Mouse (Mus musculus) midbrain, embryonic 12.5 days (tissue): ENCODE data around the gene Zc3h18. TPM values are rescaled to one million over a fixed set of nuclear protein-coding genes. Genes with fewer than 3 reads are reported as not detected.
A peak's percentile ranks its signal among the peaks of the same experiment; 100 is the strongest.

Source experiments
- ATAC-seq: fragments of 200-750 bp; cut with Nextera tagmentation; 2 replicates; pipeline ENCODE4 v1.8.0; 2017; ENCODE audit warnings: low read depth, moderate TSS enrichment, moderate library complexity; ENCODE audit not compliant: low FRiP score
- H3K27ac ChIP-seq: fragments of 300-500 bp; sonication (generic); replicated peaks from 2 replicates; pipeline ENCODE4 v1.5.1; 2016; ENCODE audit warnings: mild to moderate bottlenecking
- H3K27me3 ChIP-seq: fragments of 300-500 bp; sonication (generic); 2 replicates; pipeline ENCODE4 v1.6.1; 2016; ENCODE audit warnings: mild to moderate bottlenecking
- H3K36me3 ChIP-seq: fragments of 300-500 bp; sonication (generic); 2 replicates; pipeline ENCODE4 v1.6.1; 2016
- H3K4me1 ChIP-seq: fragments of 300-500 bp; sonication (generic); 2 replicates; pipeline ENCODE4 v1.6.1; 2016
- H3K4me2 ChIP-seq: fragments of 300-500 bp; sonication (generic); replicated peaks from 2 replicates; pipeline ENCODE4 v1.6.1; 2016; ENCODE audit warnings: mild to moderate bottlenecking, moderate library complexity
- H3K4me3 ChIP-seq: fragments of 300-500 bp; sonication (generic); 2 replicates; pipeline ENCODE4 v1.5.1; 2016; ENCODE audit warnings: mild to moderate bottlenecking
- H3K9ac ChIP-seq: fragments of 300-500 bp; sonication (generic); replicated peaks from 2 replicates; pipeline ENCODE4 v1.6.1; 2016; ENCODE audit warnings: mild to moderate bottlenecking, moderate library complexity
- H3K9me3 ChIP-seq: fragments of 300-500 bp; sonication (generic); 2 replicates; pipeline ENCODE4 v1.6.1; 2016; ENCODE audit warnings: mild to moderate bottlenecking
- WGBS: fragments of 180-500 bp; shearing (Covaris S2); methylation state at CpG from one replicate; pipeline ENCODE4 v1.1.7; 2016; 5-methylcytosine and 5-hydroxymethylcytosine counted together
- polyA plus RNA-seq: library from polyadenylated mRNA; unstranded; fragments of >200 nt; fragmentation: Nextera tagmentation; extraction: Ambion mirVana; gene quantifications from 2 replicates; pipeline ENCODE4 v1.2.1, GENCODE M21; 2016

The Zc3h18 gene
- polyA plus RNA-seq, 1 experiment from 2014 or later = 68.3 TPM

GRCm38 (mm10) chr8:122350309-122351089, 25.9 kb upstream of the Zc3h18 start:
- Histone ChIP-seq H3K4me1 (peaks cover 17% of the 10 kb centered on the region), H3K27ac (no peak overlapping the region; the same call in 1 of the 2 replicates), H3K4me3 (no peak overlapping the region), H3K4me2 (peak overlapping the region; percentile 14), H3K9me3 (no peaks in the 10 kb centered on the region), H3K36me3 (no peaks in the 10 kb centered on the region), H3K9ac (0 out of 2 replicates have a peak overlapping the region, but pooled peaks have one; percentile 6), H3K27me3 (peaks cover 62% of the 10 kb centered on the region)
- ATAC-seq = peak; percentile 69
- WGBS = 25% methylated on average over 11 of the region's 11 CpGs

- Histone ChIP-seq H3K9me3 (no peaks in the 10 kb centered on the region), H3K27me3 (peaks cover 60% of the 10 kb centered on the region), H3K4me1 (peaks cover 17% of the 10 kb centered on the region), H3K9ac (no peak overlapping the region), H3K27ac (no peak overlapping the region), H3K36me3 (no peaks in the 10 kb centered on the region), H3K4me3 (no peak overlapping the region), H3K4me2 (no peak overlapping the region)
- ATAC-seq = no peak
- 88% methylated on average over 8 of the region's 8 CpGs for WGBS
These were observed 22.3 kb upstream of the Zc3h18 start for GRCm38 (mm10) chr8:122354157-122354556.

- H3K27ac ChIP-seq = no peak overlapping the region
- peaks cover 52% of the 10 kb centered on the region for H3K27me3 ChIP-seq
- H3K4me1 ChIP-seq = peaks cover 2% of the 10 kb centered on the region; the same call in 1 of the 2 replicates
These were observed 20.5 kb upstream of the Zc3h18 start for GRCm38 (mm10) chr8:122355642-122356606.

GRCm38 (mm10) chr8:122357202-122357601, 19.2 kb upstream of the Zc3h18 start:
- Histone ChIP-seq H3K36me3 (no peaks in the 10 kb centered on the region), H3K27me3 (peaks cover 50% of the 10 kb centered on the region), H3K4me3 (no peak overlapping the region), H3K9ac (no peak overlapping the region), H3K4me1 (no peaks in the 10 kb centered on the region), H3K27ac (no peak overlapping the region), H3K9me3 (no peaks in the 10 kb centered on the region), H3K4me2 (no peak overlapping the region)
- WGBS = 58% methylated on average over 11 of the region's 11 CpGs
- no peak for ATAC-seq

More at GRCm38 (mm10) chr8:122355642-122356606, 20.5 kb upstream of the Zc3h18 start:
- H3K4me3 ChIP-seq = no peak overlapping the region
- H3K9ac ChIP-seq = no peak overlapping the region
- no peak overlapping the region for H3K4me2 ChIP-seq
- ATAC-seq = no peak
- 77% methylated on average over 9 of the region's 9 CpGs for WGBS
- no peaks in the 10 kb centered on the region for H3K36me3 ChIP-seq
- no peaks in the 10 kb centered on the region for H3K9me3 ChIP-seq

- Histone ChIP-seq H3K4me3 (no peak overlapping the region), H3K4me1 (no peaks in the 10 kb centered on the region), H3K27me3 (peaks cover 51% of the 10 kb centered on the region), H3K9me3 (no peaks in the 10 kb centered on the region), H3K27ac (no peak overlapping the region), H3K36me3 (no peaks in the 10 kb centered on the region), H3K9ac (no peak overlapping the region), H3K4me2 (no peak overlapping the region)
- ATAC-seq = no peak
- 85% methylated on average over 5 of the region's 5 CpGs for WGBS
These were observed 18.8 kb upstream of the Zc3h18 start for GRCm38 (mm10) chr8:122357641-122358040.

- Histone ChIP-seq H3K36me3 (no peaks in the 10 kb centered on the region), H3K27me3 (peaks cover 52% of the 10 kb centered on the region), H3K9me3 (no peaks in the 10 kb centered on the region), H3K4me3 (no peak overlapping the region), H3K4me2 (no peak overlapping the region), H3K27ac (no peak overlapping the region), H3K9ac (no peak overlapping the region), H3K4me1 (no peaks in the 10 kb centered on the region)
- ATAC-seq = no peak
- 81% methylated on average over 15 of the region's 15 CpGs for WGBS
These were observed 17.2 kb upstream of the Zc3h18 start for GRCm38 (mm10) chr8:122359111-122359775.

- peaks cover 52% of the 10 kb centered on the region for H3K27me3 ChIP-seq
- WGBS = 81% methylated on average over 7 of the region's 7 CpGs
- H3K36me3 ChIP-seq = no peaks in the 10 kb centered on the region
These were observed 15.6 kb upstream of the Zc3h18 start, which contains the start of gene Trhr2 for GRCm38 (mm10) chr8:122360696-122361416. Gene Trhr2 (minus strand): TSS chr8:122360746.

GRCm38 (mm10) chr8:122362271-122362670, 14.1 kb upstream of the Zc3h18 start:
- Histone ChIP-seq H3K4me2 (no peak overlapping the region), H3K27me3 (peaks cover 47% of the 10 kb centered on the region), H3K4me3 (no peak overlapping the region), H3K27ac (no peak overlapping the region), H3K4me1 (no peaks in the 10 kb centered on the region), H3K9me3 (no peaks in the 10 kb centered on the region), H3K9ac (no peak overlapping the region), H3K36me3 (no peaks in the 10 kb centered on the region)
- WGBS = 56% methylated on average over 5 of the region's 5 CpGs
- ATAC-seq = no peak

More at GRCm38 (mm10) chr8:122360696-122361416, 15.6 kb upstream of the Zc3h18 start, which contains the start of gene Trhr2:
- Histone ChIP-seq H3K27ac (no peak within 1 kb of the TSS), H3K4me1 (no peaks in the 10 kb centered on the region), H3K4me3 (no peak within 1 kb of the TSS), H3K9me3 (no peaks in the 10 kb centered on the region), H3K9ac (no peak within 1 kb of the TSS), H3K4me2 (no peak within 1 kb of the TSS)
- ATAC-seq = no peak

GRCm38 (mm10) chr8:122362967-122363366, 13.4 kb upstream of the Zc3h18 start:
- H3K27me3 ChIP-seq = peaks cover 48% of the 10 kb centered on the region
- no peak for ATAC-seq
- H3K4me1 ChIP-seq = no peaks in the 10 kb centered on the region
- WGBS = 31% methylated on average over 7 of the region's 8 CpGs
- no peaks in the 10 kb centered on the region for H3K36me3 ChIP-seq
- no peak overlapping the region for H3K4me3 ChIP-seq
- no peaks in the 10 kb centered on the region for H3K9me3 ChIP-seq
- no peak overlapping the region for H3K9ac ChIP-seq
- no peak overlapping the region for H3K4me2 ChIP-seq
- H3K27ac ChIP-seq = no peak overlapping the region

GRCm38 (mm10) chr8:122368494-122368893, 7.9 kb upstream of the Zc3h18 start:
- H3K9ac ChIP-seq = no peak overlapping the region
- no peak overlapping the region for H3K27ac ChIP-seq
- no peak for ATAC-seq
- no peaks in the 10 kb centered on the region for H3K36me3 ChIP-seq
- H3K4me2 ChIP-seq = no peak overlapping the region
- no peak overlapping the region for H3K4me3 ChIP-seq
- H3K27me3 ChIP-seq = peaks cover 22% of the 10 kb centered on the region
- WGBS = 78% methylated on average over 10 of the region's 10 CpGs
- H3K4me1 ChIP-seq = no peaks in the 10 kb centered on the region
- no peaks in the 10 kb centered on the region for H3K9me3 ChIP-seq

GRCm38 (mm10) chr8:122369665-122370064, 6.7 kb upstream of the Zc3h18 start:
- Histone ChIP-seq H3K36me3 (no peaks in the 10 kb centered on the region), H3K4me3 (no peak overlapping the region), H3K9ac (no peak overlapping the region), H3K4me2 (no peak overlapping the region), H3K4me1 (no peaks in the 10 kb centered on the region), H3K27me3 (peaks cover 17% of the 10 kb centered on the region), H3K9me3 (no peaks in the 10 kb centered on the region), H3K27ac (no peak overlapping the region)
- ATAC-seq = no peak
- WGBS = 13% methylated on average over 9 of the region's 9 CpGs
